Mouse (Mus musculus): Measurements from ENCODE around the gene Trp53tg5.
A peak's percentile ranks its signal among the peaks of the same experiment; 100 is the strongest.

Trp53tg5 gene

DNA sequence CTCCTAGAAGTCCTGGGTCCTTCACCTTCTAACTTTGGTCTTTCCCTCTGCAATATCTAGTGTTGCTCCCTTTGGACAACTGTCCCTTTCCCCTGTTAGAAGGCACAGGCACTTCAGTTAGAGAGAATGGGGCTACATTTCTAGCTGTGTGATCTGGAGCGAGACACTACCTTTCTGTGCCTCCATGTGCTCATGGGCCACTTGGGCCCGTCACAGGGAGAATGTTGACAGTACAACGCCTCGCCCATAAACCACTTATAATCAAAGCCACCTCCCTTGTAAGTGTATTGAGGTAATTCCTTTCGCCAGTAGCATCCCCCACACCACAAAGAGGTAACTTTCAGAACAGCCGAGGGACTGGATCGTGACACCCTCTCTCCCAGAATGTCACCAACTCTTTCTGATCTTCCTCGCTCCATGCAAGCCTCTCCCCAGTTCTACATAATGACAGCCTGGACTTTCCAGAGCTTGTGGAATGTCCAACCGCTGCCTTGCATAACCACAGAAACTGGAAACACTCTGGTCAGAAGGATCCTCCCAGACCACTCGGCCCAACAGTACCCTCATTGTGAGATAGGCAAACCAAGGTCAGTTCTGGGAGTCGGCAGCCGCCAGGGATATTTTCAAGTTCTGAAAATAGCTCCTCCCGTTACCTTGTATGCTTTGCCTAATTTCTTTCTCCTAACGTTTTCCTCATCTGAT lies 24.0 kb downstream of the Trp53tg5 start:
- no peak for DNase-seq (ENCODE audit: low spot score)

DNA sequence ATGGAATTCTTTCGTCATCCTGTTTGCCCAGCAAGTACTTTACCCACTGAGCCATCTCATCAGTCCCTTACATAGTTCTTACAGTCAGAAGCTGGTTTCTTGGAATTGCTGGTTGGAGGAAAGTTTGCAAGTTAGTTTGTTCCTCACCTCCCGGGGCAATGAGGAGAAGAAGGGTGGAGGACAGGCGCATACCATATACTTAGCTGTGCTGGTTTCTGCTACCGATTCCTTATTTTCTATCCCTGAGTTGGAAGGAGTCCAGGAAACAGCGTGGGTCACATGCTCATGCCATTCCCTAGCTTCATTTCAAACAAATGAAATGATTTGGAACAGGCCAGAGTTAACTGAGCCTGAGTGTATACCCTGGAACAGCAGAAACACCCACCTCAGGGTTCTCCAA lies 24.6 kb downstream of the Trp53tg5 start:
- DNase-seq (ENCODE audit: low spot score) = no peak

DNA sequence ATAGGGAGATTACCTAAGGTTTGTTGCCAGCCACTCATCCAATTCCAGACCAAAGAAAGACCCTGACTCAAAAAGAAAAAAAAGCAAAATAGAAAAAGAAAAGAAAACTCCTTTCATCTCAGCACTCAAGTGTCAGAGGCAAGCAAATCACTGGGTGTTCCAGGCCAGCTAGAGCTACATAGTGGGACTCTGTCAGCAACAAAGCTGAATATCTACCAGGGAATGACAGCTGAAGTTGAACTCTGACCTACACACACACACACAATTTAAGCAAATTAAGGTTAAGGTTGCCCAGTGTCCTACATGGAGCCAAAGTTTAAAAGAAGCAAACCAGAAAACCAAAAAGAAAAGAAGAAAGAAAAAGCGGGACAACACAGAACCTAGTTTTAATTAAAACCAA lies 25.4 kb downstream of the Trp53tg5 start:
- no peak for DNase-seq (ENCODE audit: low spot score)

DNA sequence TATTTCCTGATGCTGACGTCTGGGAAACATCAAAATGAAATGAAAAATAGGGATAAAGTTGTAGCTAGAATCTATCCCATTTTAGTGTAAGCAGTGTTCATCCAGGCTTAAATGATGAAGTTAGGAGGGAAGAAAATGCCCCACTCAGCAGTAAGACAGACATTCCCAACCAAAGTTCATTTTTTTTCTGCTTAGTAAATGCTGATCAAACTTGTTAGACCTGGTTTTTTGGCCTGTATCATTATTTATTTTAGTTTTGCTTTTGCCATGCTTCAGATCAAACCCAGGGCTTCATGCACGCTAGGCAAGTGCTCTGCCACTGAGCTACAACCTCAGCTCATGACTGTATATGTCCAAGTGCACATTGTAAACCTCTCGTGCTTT lies 27.4 kb downstream of the Trp53tg5 start:
- no peak for DNase-seq (ENCODE audit: low spot score)

DNA sequence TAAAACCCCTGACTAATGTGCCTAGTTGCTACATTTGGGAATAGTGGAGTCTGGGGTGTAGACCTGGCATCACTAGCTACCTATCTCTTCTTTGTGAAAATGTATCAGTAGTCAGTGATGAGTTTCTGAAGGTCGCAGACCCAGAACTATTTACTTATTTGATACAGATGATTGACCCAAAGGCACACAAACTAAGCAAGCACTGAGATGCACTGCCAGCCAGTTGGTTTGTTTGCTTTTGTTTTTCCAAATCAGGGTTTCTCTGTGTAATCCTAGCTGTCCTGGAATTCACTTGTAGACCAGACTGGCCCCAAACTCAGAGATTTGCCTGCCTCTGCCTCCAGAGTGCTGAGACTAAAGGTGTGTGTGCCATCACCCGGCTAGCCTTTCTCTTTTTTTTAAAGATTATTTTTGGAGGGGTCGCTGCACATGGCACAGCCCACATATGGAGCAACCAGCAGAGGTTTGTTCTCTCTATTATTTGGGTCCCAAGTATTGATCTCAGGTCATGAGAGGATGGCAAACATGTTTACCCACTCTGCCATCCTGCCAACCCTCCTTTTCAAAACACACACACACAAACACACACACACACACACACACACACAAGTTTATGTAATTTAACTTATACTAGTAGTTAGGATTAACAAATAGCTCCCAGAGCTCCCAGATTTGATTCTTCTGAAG lies 28.0 kb downstream of the Trp53tg5 start:
- no peak for DNase-seq (ENCODE audit: low spot score)

DNA sequence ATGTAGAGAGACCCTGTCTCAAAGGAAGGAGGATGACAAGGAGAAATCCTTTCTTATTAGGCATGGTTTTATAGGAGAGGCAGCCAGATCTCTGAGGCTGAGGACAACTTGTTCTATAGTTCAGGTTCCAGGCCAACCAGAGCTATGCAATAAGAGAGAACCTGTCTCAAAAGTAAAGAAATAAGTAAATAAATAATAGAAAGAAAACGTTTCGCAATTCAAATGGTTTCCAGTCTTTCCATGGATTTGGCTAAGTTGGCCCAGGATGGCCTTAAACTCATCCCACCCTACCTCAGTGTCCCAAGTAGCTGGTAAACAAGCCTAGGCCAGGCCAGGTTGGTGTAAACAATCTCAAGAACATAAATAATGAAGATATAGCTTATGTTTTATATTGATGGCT lies 28.8 kb downstream of the Trp53tg5 start:
- DNase-seq (ENCODE audit: low spot score) = no peak

DNA sequence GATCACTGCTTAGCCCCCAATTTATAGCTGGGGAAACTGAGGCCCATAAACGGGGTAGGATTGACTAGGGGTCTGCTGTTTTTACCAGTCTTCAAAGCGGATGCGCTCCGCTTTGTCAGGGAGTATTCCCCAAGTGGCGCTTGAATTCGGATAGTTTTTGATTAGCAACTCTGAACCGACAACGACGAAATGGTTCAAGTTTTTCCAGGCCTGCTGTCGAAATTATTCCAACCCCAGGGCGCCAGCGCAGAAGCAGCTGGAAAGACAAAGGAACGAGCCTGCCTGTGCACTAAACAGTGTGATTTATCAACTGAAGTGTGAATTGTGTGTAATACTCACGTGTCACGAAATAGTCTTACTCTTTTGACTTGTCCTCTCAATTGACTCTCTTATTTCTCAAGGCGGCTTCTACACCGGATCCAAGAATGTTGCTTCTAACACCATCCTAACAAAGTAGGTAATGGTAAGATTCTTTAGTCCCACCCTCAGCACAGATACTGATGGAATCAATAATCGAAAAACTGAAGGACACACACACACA lies 30.0 kb downstream of the Trp53tg5 start, which contains the start of gene Sdc4:
TSS of gene Sdc4 (minus strand) at position 428 of the 541 bp plus-strand sequence.
- no peak for DNase-seq (ENCODE audit: low spot score)

DNA sequence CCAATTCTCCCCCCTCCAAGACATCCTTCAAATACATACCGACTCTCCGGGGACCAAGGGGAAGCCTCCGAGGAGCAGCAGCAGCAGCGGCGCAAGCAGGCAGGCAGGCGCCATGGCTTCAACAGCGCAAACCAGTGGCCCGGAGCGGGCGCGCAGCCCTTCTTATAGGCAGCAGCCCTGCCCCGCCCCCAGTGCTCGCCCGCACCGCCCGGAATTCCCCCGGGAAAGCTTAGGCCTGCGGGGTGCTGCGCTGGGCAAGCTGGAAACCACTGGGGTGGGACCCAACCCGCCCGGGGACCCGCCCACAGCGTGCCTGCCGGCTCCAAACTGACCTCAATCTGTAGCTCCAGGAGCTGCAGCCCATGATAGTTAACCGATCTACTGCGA lies 30.5 kb downstream of the Trp53tg5 start:
- peak; percentile 30 for DNase-seq (ENCODE audit: low spot score)

DNA sequence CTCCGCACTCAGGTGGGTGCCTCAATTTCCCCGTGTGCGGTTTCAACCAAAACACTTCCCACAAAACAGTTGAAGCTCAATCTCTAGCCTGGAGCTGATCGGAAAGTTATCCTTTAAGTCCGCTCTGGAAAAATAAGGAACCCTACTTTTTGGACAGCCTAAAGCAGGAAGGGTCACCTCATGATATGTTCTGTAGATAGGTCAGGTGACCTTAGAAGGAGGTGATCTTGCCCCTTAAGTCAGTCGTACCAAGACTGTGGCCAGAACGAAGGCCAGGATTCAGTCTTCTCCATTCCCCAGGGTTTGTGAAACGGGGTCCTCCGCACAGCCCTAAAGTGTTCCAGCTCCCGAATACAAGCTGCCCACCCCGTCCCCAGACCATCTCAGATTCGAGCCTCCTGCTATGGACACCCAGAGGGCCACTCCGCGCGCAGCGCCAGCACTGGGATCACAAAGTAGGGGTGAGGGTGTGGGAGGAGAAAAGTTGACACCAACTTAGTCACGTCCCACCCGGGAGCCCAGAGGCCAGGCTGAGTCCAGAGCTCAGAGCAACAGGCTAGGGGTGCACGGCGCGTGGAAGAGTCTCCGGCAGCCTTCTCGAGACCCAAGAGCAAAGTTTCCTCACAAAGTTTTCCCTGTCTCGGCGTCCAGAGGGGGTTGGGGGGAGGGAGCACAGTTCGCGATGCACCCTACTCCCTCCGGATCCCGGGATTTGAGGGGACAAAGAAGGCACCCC lies 31.0 kb downstream of the Trp53tg5 start:
- DNase-seq (ENCODE audit: low spot score) = no peak

DNA sequence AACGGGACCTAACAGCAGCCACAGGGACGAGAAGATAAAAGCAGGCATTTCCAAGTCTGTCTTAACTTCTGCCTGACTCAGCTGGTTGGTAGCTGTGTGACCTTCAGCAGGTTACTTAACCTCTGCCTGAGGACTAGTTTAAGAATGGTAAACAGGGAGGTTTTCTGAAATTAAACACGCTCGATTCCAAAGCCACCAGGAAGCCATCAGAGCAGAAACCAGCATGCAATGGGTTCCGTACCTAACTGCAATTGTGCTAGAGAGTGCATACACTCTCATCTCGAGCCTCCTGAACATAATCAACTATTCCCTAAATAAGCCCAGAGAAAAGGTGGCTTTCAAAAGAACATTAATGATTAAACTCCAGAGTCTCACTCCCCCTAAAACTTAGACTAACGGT lies 31.8 kb downstream of the Trp53tg5 start:
- DNase-seq (ENCODE audit: low spot score) = no peak

DNA sequence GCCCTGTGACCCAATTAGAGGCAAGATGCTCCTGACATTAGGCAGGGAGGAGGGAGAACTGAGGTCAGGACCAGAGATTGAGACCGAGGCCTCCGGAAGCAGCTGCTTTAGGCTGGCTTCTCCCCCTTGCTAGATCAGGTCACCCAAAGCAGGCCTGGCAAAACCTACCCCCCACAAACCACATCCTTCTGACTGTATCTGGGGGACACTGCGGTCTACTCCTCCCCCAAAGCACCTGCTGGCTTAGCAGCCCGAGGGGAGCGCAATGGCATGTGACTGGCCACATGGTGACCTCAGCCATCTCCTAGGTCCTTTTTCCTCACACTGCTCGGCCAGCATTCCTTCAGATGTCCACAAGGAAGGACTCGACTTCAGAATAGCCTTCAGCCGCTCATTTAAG lies 32.4 kb downstream of the Trp53tg5 start:
- DNase-seq (ENCODE audit: low spot score) = no peak

DNA sequence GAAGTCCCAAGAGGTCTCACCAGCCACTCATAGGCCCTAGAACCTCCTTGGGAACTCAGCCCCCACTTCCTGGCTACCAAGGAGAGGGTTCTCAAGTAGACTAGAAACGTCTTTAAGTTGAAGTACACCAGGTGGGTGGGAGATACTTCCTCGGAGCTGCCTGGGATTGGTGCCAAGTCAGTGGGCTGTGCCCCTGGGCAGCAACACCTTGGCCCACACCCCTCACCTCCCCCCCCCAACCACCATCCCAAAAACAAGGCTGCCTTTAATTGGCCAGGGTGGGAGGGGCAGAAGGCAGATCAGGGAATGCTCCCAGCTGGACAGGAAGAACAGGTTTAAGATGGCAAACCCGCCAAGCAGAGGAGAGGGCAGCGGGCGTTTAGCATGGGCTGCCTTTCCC lies 33.2 kb downstream of the Trp53tg5 start:
- no peak for DNase-seq (ENCODE audit: low spot score)

DNA sequence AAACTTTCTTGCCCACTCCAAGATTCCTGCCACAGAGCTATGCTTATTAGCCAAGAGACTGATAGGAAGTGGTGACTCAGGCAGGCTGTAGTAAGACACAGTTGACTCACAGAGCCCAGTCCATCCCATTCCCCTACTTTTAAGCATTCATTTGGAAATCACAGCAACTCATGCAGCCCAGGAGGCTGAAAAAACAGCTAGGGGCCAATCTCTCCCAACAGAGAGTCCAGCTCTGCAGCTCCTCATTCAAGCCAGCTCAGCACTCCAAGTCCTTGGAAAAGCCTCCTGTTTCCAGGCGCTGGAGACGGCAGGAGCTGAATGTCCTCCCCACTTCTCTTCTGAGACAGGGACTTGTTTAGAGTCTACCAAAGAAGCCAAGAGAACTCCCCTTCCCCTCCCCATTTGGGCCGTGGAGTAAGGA lies 34.5 kb downstream of the Trp53tg5 start:
- DNase-seq (ENCODE audit: low spot score) = no peak

DNA sequence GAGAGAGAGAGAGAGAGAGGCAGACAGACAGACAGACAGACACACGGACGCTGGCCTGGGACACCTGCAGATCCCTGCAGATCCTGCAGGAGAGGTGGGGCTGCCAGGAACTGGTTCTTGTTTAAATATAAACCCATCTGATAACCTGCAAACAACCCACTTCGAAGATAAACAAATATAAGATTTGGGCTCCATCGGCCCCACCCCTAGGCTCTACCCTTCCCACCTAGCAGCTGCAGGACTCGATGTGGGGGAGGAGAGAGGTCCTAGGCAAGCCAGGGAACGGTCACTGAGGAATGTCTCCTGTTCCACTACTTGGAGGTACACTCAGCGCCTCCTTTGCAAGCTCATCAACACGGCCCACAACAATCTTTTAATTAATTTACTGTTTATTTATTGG lies 35.3 kb downstream of the Trp53tg5 start:
- DNase-seq (ENCODE audit: low spot score) = no peak

DNA sequence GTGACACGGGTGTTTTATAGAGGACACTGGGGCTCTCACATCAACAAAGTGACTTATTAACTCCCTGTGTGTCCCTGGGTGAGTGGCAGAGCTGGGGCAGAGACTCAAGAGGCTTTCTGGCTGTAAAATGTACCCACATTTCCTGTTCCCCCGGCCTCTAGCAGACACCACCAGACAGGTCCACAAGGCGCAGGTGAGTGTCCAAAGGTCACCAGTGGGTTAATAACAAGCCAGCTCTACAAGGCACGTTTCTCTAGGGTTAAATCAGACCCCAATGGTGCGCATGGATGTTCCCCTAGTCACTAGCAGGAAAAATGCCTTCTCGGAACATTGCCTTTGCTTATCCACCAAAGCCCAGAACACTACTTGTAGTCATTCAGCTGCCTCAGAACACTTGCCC lies 35.8 kb downstream of the Trp53tg5 start:
- no peak for DNase-seq (ENCODE audit: low spot score)

DNA sequence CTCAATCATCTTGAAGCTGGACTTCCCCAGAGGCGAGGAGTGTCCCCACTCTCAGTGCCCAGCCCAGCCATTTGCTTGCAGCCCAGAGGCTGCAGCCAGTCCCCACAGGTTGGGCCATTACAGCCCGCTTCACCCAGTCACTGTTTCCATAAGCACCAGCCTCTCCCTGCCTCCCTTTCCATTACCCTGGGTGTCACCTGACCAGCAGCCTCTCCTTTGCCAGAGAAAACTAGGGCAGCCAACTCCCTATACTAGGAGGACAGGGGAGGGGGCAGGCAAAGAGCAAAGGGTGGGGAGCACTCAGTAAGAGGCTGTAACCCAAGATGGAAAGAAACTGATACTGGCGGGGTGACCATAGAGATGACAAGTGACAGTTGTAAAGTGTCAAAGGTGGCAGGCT lies 36.6 kb downstream of the Trp53tg5 start:
- DNase-seq (ENCODE audit: low spot score) = no peak

DNA sequence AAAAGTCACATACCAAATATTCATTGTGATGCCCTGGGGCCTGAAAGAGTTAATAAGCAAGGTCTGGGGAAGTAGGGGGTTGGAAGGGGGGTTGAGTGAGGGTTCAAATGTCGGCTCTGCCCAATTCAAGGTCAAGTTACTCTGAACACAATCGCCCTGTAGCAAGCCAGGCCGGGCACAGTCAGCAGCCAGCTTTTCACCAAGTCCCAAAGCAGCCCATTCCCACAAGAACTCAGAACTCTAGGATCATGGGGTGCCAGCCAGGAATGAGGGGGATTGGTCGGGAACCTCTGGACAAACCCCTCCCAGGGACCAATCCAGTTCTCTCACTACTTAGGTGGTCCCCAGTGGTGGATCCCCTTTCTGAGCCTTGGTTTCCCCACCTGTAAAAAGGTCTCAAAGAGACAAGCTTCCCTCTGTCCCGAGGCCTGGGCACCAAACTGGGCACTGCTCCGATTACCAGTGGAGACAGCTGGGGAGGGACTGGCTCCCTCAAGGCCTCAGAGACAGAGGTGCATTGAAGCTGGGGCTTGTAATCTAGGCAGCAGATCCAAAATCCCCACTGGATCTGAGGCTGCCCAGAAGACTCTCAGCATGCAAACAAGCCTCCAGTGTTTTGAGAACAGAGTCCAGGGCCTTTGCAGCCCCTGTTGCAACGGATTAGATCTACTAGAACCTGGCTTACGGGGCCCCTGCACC lies 37.2 kb downstream of the Trp53tg5 start:
- DNase-seq (ENCODE audit: low spot score) = no peak

DNA sequence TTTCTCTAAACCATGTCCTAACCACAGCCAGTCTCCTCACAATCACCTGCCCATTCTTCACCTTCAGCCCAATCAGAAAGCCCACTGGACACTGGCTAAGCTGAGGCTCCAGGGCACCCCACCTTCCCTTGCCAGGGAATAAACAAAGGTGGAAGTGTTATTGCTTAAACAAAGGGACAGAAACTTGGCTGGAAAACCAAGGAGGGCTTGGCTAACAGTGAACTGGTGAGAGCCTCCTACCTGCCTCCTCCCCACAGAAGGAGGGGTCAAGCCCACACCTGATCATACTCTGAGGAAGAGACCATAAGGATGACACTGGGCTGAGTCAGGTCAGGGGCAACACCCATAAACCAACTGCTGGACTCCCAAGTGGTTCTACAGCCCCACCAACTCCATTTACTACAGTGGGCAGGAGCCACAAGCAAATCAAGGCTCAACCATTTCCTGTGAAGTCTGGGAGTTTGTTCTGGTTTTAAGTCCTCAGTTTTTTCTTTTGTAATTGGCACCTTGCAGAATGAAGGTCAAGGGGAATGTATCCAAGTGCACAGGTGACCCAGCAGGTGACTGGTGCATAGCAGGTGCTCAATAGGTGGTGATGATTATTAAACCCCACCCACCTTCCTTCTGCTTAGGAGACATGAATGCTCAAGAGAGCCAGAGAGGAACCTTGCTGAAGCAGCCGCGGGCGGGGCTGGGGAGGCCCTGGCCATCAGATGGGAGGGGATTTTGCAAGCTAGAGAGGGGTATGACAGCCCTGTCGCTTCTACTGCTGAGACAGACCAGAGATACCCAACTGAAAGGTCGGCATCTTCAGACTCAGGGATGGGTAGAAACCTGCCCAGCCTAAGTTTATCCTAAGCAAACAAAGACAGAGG lies 38.1 kb downstream of the Trp53tg5 start:
- DNase-seq (ENCODE audit: low spot score) = no peak

DNA sequence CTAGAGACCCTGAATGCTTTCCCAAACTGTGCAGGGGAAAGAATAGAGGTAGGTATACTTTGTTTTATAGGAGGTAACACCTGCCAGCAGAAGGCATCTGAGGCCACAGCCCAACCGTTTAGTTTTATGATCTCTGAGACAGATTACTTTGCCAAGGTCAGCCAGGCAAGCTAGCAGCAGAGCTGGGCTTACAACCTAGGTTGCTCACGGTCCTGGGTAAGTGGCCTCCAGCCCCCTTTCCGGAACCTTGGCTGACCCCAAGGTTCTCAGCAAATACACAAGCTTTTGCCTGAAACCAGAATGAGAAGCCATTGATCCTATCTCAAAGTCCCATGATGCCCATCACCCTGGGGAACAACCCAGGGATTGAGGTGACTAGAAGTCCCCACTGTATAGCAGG lies 38.8 kb downstream of the Trp53tg5 start:
- DNase-seq (ENCODE audit: low spot score) = no peak

DNA sequence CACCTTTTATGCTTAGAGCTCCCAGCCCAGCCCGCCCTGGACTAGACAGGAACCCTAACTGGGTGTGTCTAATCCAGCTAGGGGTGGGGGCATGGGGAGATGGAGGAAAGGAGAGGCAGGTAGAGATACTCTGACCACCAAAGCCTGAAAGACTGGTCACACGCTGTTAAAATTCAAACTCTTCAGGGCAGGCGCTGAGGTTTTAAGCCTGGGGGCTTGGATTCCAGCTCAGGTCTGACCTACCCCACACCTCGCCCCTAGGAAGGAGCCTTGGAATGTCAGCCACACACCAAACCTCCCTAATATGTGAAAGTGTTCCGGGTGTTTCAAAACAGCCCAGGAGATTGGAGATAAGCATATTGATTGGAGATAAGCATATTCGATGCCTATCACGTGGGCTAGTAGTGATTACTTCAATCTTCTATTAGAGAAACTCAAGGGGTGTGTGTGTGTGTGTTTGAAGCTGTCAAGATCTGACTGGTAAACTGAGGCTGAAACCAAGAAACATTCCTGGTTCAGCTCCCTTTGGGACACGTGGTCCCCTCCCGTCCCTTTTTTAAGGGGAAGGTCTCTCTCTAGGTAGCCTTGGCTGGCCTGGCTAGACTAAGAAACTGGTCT lies 40.1 kb downstream of the Trp53tg5 start:
- no peak for DNase-seq (ENCODE audit: low spot score)
